Mouse (Mus musculus) liver, embryonic 15.5 days (tissue): Measurements from ENCODE around the gene Skor1. TPM values are rescaled to one million over a fixed set of nuclear protein-coding genes. Genes with fewer than 3 reads are reported as not detected.

Source experiments
- ATAC-seq: fragments of 200-750 bp; cut with Nextera tagmentation; 2 replicates; pipeline ENCODE4 v1.8.0; 2017; ENCODE audit warnings: moderate number of reproducible peaks, mild to moderate bottlenecking, moderate library complexity; ENCODE audit not compliant: insufficient read depth
- H3K27ac ChIP-seq: fragments of 300-500 bp; sonication (generic); replicated peaks from 2 replicates; pipeline ENCODE4 v1.5.1; 2015; ENCODE audit warnings: mild to moderate bottlenecking, inconsistent platforms
- H3K27me3 ChIP-seq: fragments of 300-500 bp; sonication (generic); 2 replicates; pipeline ENCODE4 v1.6.1; 2015; ENCODE audit warnings: mild to moderate bottlenecking, inconsistent platforms
- H3K36me3 ChIP-seq: fragments of 300-500 bp; sonication (generic); replicated peaks from 2 replicates; pipeline ENCODE4 v1.6.1; 2015; ENCODE audit warnings: moderate library complexity, mild to moderate bottlenecking, inconsistent platforms
- H3K4me1 ChIP-seq: fragments of 300-500 bp; sonication (generic); replicated peaks from 2 replicates; pipeline ENCODE4 v1.6.1; 2015; ENCODE audit warnings: inconsistent platforms
- H3K4me2 ChIP-seq: fragments of 300-500 bp; sonication (generic); 2 replicates; pipeline ENCODE4 v1.6.1; 2015; ENCODE audit warnings: moderate library complexity, mild to moderate bottlenecking, inconsistent platforms
- H3K4me3 ChIP-seq: fragments of 300-500 bp; sonication (generic); replicated peaks from 2 replicates; pipeline ENCODE4 v1.5.1; 2015; ENCODE audit warnings: mild to moderate bottlenecking, inconsistent platforms
- H3K9ac ChIP-seq: fragments of 300-500 bp; sonication (generic); 2 replicates; pipeline ENCODE4 v1.6.1; 2015; ENCODE audit warnings: moderate library complexity, mild to moderate bottlenecking, inconsistent platforms
- H3K9me3 ChIP-seq: fragments of 300-500 bp; sonication (generic); replicated peaks from 2 replicates; pipeline ENCODE4 v1.6.1; 2016; ENCODE audit warnings: inconsistent platforms
- WGBS: fragments of 180-500 bp; shearing (Covaris S2); methylation state at CpG from one replicate; pipeline ENCODE4 v1.1.7; 2015; ENCODE audit warnings: mixed read lengths; ENCODE audit not compliant: insufficient replicate concordance; 5-methylcytosine and 5-hydroxymethylcytosine counted together
- polyA plus RNA-seq: library from polyadenylated mRNA; unstranded; fragments of >200 nt; fragmentation: Nextera tagmentation; extraction: Ambion mirVana; gene quantifications from 2 replicates; pipeline ENCODE4 v1.2.1, GENCODE M21; 2015

Skor1 gene
- polyA plus RNA-seq, result not detected in 2 replicates

GRCm38 (mm10) chr9:63148410-63149371 lies at the start of gene Skor1:
Gene Skor1, minus strand, starts transcription at chr9:63148961.
- H3K4me2 ChIP-seq, result peak within 1 kb of the TSS; percentile 60
- peaks cover 100% of the 10 kb centered on the region for H3K27me3 ChIP-seq
- H3K9ac ChIP-seq, result no peak within 1 kb of the TSS
- H3K4me3 ChIP-seq, result peak within 1 kb of the TSS; percentile 41
- H3K4me1 ChIP-seq, result peaks cover 36% of the 10 kb centered on the region
- H3K36me3 ChIP-seq, result no peaks in the 10 kb centered on the region
- no peak for ATAC-seq
- H3K9me3 ChIP-seq, result no peaks in the 10 kb centered on the region
- 1% methylated on average over 103 of the region's 108 CpGs for WGBS
- H3K27ac ChIP-seq, result no peak within 1 kb of the TSS

- H3K9me3 ChIP-seq, result no peaks in the 10 kb centered on the region
- no peak overlapping the region for H3K9ac ChIP-seq
- 46% methylated on average over 8 of the region's 8 CpGs for WGBS
- H3K36me3 ChIP-seq, result no peaks in the 10 kb centered on the region
- no peaks in the 10 kb centered on the region for H3K27me3 ChIP-seq
- no peak overlapping the region for H3K4me2 ChIP-seq
- no peak overlapping the region for H3K4me3 ChIP-seq
- 0 out of 2 replicates have a peak, but pooled peaks cover 4% of the 10 kb centered on the region for H3K4me1 ChIP-seq
- ATAC-seq, result no peak
- no peak overlapping the region for H3K27ac ChIP-seq
Measured at GRCm38 (mm10) chr9:63197252-63197651, 48.5 kb upstream of the Skor1 start.

GRCm38 (mm10) chr9:63196114-63196682 lies 47.4 kb upstream of the Skor1 start:
- no peak for ATAC-seq
- H3K4me1 ChIP-seq, result 0 out of 2 replicates have a peak, but pooled peaks cover 4% of the 10 kb centered on the region

GRCm38 (mm10) chr9:63195523-63195922 lies 46.8 kb upstream of the Skor1 start:
- Histone ChIP-seq H3K4me1 (0 out of 2 replicates have a peak, but pooled peaks cover 4% of the 10 kb centered on the region), H3K27me3 (no peaks in the 10 kb centered on the region), H3K36me3 (no peaks in the 10 kb centered on the region), H3K4me3 (no peak overlapping the region), H3K27ac (no peak overlapping the region), H3K9me3 (no peaks in the 10 kb centered on the region), H3K9ac (no peak overlapping the region), H3K4me2 (no peak overlapping the region)
- WGBS, result 72% methylated on average over 4 of the region's 4 CpGs
- no peak for ATAC-seq

More at GRCm38 (mm10) chr9:63196114-63196682, 47.4 kb upstream of the Skor1 start:
- Histone ChIP-seq H3K36me3 (no peaks in the 10 kb centered on the region), H3K27ac (no peak overlapping the region), H3K27me3 (no peaks in the 10 kb centered on the region), H3K9ac (no peak overlapping the region), H3K9me3 (no peaks in the 10 kb centered on the region), H3K4me2 (no peak overlapping the region), H3K4me3 (no peak overlapping the region)
- WGBS, result 73% methylated on average over 8 of the region's 8 CpGs

GRCm38 (mm10) chr9:63194791-63195190 lies 46.0 kb upstream of the Skor1 start:
- ATAC-seq, result no peak
- Histone ChIP-seq H3K4me1 (0 out of 2 replicates have a peak, but pooled peaks cover 4% of the 10 kb centered on the region), H3K36me3 (no peaks in the 10 kb centered on the region), H3K9ac (no peak overlapping the region), H3K4me2 (no peak overlapping the region), H3K27me3 (no peaks in the 10 kb centered on the region), H3K27ac (no peak overlapping the region), H3K4me3 (no peak overlapping the region), H3K9me3 (no peaks in the 10 kb centered on the region)
- WGBS, result 74% methylated on average over 9 of the region's 9 CpGs

- no peaks in the 10 kb centered on the region for H3K36me3 ChIP-seq
- no peak overlapping the region for H3K27ac ChIP-seq
- ATAC-seq, result no peak
- 67% methylated on average over 4 of the region's 4 CpGs for WGBS
- no peak overlapping the region for H3K4me2 ChIP-seq
- no peaks in the 10 kb centered on the region for H3K27me3 ChIP-seq
- no peak overlapping the region for H3K4me3 ChIP-seq
- H3K4me1 ChIP-seq, result 0 out of 2 replicates have a peak, but pooled peaks cover 4% of the 10 kb centered on the region
- no peak overlapping the region for H3K9ac ChIP-seq
- no peaks in the 10 kb centered on the region for H3K9me3 ChIP-seq
Measured at GRCm38 (mm10) chr9:63192809-63193208, 44.0 kb upstream of the Skor1 start.

- Histone ChIP-seq H3K27ac (no peak overlapping the region), H3K9ac (no peak overlapping the region), H3K27me3 (no peaks in the 10 kb centered on the region), H3K4me2 (no peak overlapping the region), H3K4me3 (no peak overlapping the region), H3K36me3 (no peaks in the 10 kb centered on the region), H3K9me3 (no peaks in the 10 kb centered on the region), H3K4me1 (peaks cover 10% of the 10 kb centered on the region; the same call in 1 of the 2 replicates)
- ATAC-seq, result no peak
- 52% methylated on average over 7 of the region's 7 CpGs for WGBS
Measured at GRCm38 (mm10) chr9:63187310-63187709, 38.5 kb upstream of the Skor1 start.

- H3K27me3 ChIP-seq, result no peaks in the 10 kb centered on the region
- H3K4me1 ChIP-seq, result peaks cover 10% of the 10 kb centered on the region; the same call in 1 of the 2 replicates
- H3K9me3 ChIP-seq, result no peaks in the 10 kb centered on the region
- H3K4me2 ChIP-seq, result no peak overlapping the region
- H3K9ac ChIP-seq, result no peak overlapping the region
- no peak for ATAC-seq
- no peaks in the 10 kb centered on the region for H3K36me3 ChIP-seq
- H3K27ac ChIP-seq, result no peak overlapping the region
- H3K4me3 ChIP-seq, result no peak overlapping the region
- whole genome bisulfite sequencing, result 61% methylated on average over 7 of the region's 7 CpGs
Measured at GRCm38 (mm10) chr9:63185249-63185648, 36.5 kb upstream of the Skor1 start.

GRCm38 (mm10) chr9:63183864-63184263 lies 35.1 kb upstream of the Skor1 start:
- H3K27ac ChIP-seq, result no peak overlapping the region
- no peaks in the 10 kb centered on the region for H3K36me3 ChIP-seq
- no peaks in the 10 kb centered on the region for H3K27me3 ChIP-seq
- peaks cover 10% of the 10 kb centered on the region; the same call in 1 of the 2 replicates for H3K4me1 ChIP-seq
- no peak overlapping the region for H3K9ac ChIP-seq
- H3K4me3 ChIP-seq, result no peak overlapping the region
- H3K9me3 ChIP-seq, result no peaks in the 10 kb centered on the region
- H3K4me2 ChIP-seq, result no peak overlapping the region
- WGBS, result 61% methylated on average over 7 of the region's 7 CpGs
- ATAC-seq, result no peak

GRCm38 (mm10) chr9:63182306-63182960 lies 33.7 kb upstream of the Skor1 start:
- no peak overlapping the region for H3K9ac ChIP-seq
- 74% methylated on average over 14 of the region's 14 CpGs for WGBS
- H3K4me2 ChIP-seq, result no peak overlapping the region
- H3K9me3 ChIP-seq, result no peaks in the 10 kb centered on the region
- H3K27ac ChIP-seq, result no peak overlapping the region
- H3K4me3 ChIP-seq, result no peak overlapping the region
- H3K36me3 ChIP-seq, result no peaks in the 10 kb centered on the region
- H3K27me3 ChIP-seq, result no peaks in the 10 kb centered on the region
- ATAC-seq, result no peak
- H3K4me1 ChIP-seq, result peaks cover 7% of the 10 kb centered on the region; the same call in 1 of the 2 replicates
